Mouse (Mus musculus) olfactory bulb, adult 2 months (tissue): ENCODE data around the gene Fads2.

ENCODE experiments used
- CTCF ChIP-seq: fragments of 200-500 bp; IDR thresholded peaks from 2 replicates; pipeline ENCODE4 v1.5.1; 2012; ENCODE audit warnings: low read depth, mild to moderate bottlenecking, low read length, moderate library complexity; ENCODE audit not compliant: insufficient read depth
- POLR2A ChIP-seq: fragments of 200-500 bp; IDR thresholded peaks from 2 replicates; pipeline ENCODE4 v1.6.1; 2012; ENCODE audit warnings: mild to moderate bottlenecking, low read depth, low read length, moderate library complexity; ENCODE audit not compliant: insufficient read depth

GRCm38 (mm10) chr19:10015442-10015841 lies 86.1 kb downstream of the Fads2 start:
- TF ChIP-seq POLR2A (no peak), CTCF (no peak)
